Comparison of ENCODE assay signal across 9 mouse cellular contexts in the genomic region with DNA sequence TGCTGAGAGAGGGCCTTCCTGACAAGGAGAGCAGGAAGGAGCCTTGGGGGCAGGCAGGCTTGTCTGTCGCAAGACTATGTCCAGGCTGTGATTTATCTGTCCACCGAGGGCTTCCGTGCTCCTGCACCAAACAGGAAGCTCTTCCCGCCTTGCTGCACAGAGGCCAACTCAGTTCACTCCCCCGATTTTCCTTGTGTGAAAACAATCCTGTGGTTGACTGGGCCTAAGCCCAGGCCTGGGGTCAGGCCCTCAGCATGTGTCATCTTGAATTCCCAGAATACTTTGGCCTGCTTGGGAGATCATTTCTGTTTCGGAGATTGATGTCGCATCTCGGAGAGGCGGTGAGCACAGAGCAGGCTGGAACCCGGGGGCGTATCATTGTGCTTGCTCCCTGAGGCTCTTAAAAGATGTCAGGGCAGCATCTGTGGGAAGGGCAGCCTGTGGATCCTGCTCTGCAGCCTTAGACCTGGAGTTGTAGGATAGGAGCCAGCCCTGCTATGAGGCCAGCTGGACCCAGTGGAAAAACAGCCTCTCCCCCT. TPM values are rescaled to one million over a fixed set of nuclear protein-coding genes. Genes with fewer than 3 reads are reported as not detected.
DNase-seq lines count a peak whose midpoint lies in the region; ATAC-seq lines count a peak whose summit lies in the region.
"Had no signal": no experiment of that assay in that cellular context is flagged by ENCODE, and none has a peak within 500 bp of the region (broad histone marks: within the 10 kb centered on the region; RNA-seq: fewer than 3 reads in every experiment).

No protein-coding gene starts in this region.

- no peak overlapping the region for H3K4me2 ChIP-seq in forebrain, embryonic 11.5 days (ENCODE audit: low read depth, low read length, severe bottlenecking)
- H3K4me2 ChIP-seq in forebrain, embryonic 13.5 days, result no peak overlapping the region

- intact Hi-C loops in heart, postnatal 25 days (cut with DNase I), result loop anchor here (2.0 kb wide), 3 partner anchors 23 to 35 kb away; no protein-coding TSS in a partner anchor

- ATAC-seq in forebrain, embryonic 11.5 days (replicated peaks; ENCODE audit: low FRiP score), result no peak
- no peak for ATAC-seq in forebrain, embryonic 13.5 days

- no peaks in the 10 kb centered on the region for H3K27me3 ChIP-seq in forebrain, embryonic 10.5 days (ENCODE audit: poor library complexity, severe bottlenecking)
- no peaks in the 10 kb centered on the region for H3K27me3 ChIP-seq in forebrain, embryonic 11.5 days (ENCODE audit: control insufficient read depth, insufficient read depth, low read length)
- no peaks in the 10 kb centered on the region for H3K27me3 ChIP-seq in forebrain, embryonic 13.5 days
- no peaks in the 10 kb centered on the region for H3K27me3 ChIP-seq in limb, embryonic 10.5 days (ENCODE audit: low read depth, poor library complexity, severe bottlenecking)

- no peak for DNase-seq in forebrain, embryonic 10.5 days (ENCODE audit: extremely low spot score, low spot score)
- DNase-seq in forebrain, embryonic 11.5 days (ENCODE audit: low spot score), result no peak
- peak; percentile 80 for DNase-seq in heart, postnatal 25 days (ENCODE audit: low spot score)
- no peak for DNase-seq in limb, embryonic 10.5 days (ENCODE audit: low spot score)
- DNase-seq in neural tube, embryonic 10.5 days (ENCODE audit: extremely low spot score, low spot score), result peak; percentile 59
- no peak for DNase-seq in layer of hippocampus, adult 9-10 months (ENCODE audit: low spot score)
- no peak for DNase-seq in layer of hippocampus, postnatal 36 days

- peaks cover 28% of the 10 kb centered on the region for H3K36me3 ChIP-seq in forebrain, embryonic 10.5 days (replicated peaks)
- no peaks in the 10 kb centered on the region; the same call in 1 of the 2 replicates for H3K36me3 ChIP-seq in forebrain, embryonic 11.5 days (ENCODE audit: control insufficient read depth, insufficient read depth, low read length)
- H3K36me3 ChIP-seq in forebrain, embryonic 13.5 days (ENCODE audit: poor library complexity, severe bottlenecking), result peaks cover 36% of the 10 kb centered on the region
- H3K36me3 ChIP-seq in limb, embryonic 10.5 days, result peaks cover 9% of the 10 kb centered on the region

- no peak overlapping the region for H3K4me3 ChIP-seq in forebrain, embryonic 10.5 days
- no peak overlapping the region for H3K4me3 ChIP-seq in forebrain, embryonic 11.5 days (ENCODE audit: low read depth, low read length)
- H3K4me3 ChIP-seq in forebrain, embryonic 13.5 days, result no peak overlapping the region
- no peak overlapping the region for H3K4me3 ChIP-seq in limb, embryonic 10.5 days

- WGBS in forebrain, embryonic 10.5 days, result 68% methylated on average over 11 of the region's 11 CpGs
- WGBS in forebrain, embryonic 11.5 days, result 72% methylated on average over 11 of the region's 11 CpGs
- WGBS in forebrain, embryonic 13.5 days, result 86% methylated on average over 11 of the region's 11 CpGs
- 42% methylated on average over 11 of the region's 11 CpGs for WGBS in limb, embryonic 10.5 days

- H3K9ac ChIP-seq in forebrain, embryonic 11.5 days (ENCODE audit: low read length), result no peak overlapping the region
- no peak overlapping the region for H3K9ac ChIP-seq in forebrain, embryonic 13.5 days

- peak overlapping the region; percentile 56 for H3K27ac ChIP-seq in forebrain, embryonic 10.5 days
- H3K27ac ChIP-seq in forebrain, embryonic 11.5 days (ENCODE audit: low read depth, low read length), result no peak overlapping the region
- H3K27ac ChIP-seq in forebrain, embryonic 13.5 days, result peak overlapping the region; percentile 3; the same call in 1 of the 2 replicates
- peak overlapping the region; percentile 15; the same call in 1 of the 2 replicates for H3K27ac ChIP-seq in limb, embryonic 10.5 days

- H3K9me3 ChIP-seq in forebrain, embryonic 10.5 days, result no peaks in the 10 kb centered on the region
- H3K9me3 ChIP-seq in forebrain, embryonic 11.5 days (ENCODE audit: control insufficient read depth, low read length), result no peaks in the 10 kb centered on the region
- H3K9me3 ChIP-seq in forebrain, embryonic 13.5 days (replicated peaks), result no peaks in the 10 kb centered on the region
- H3K9me3 ChIP-seq in limb, embryonic 10.5 days (replicated peaks), result no peaks in the 10 kb centered on the region

- H3K4me1 ChIP-seq in forebrain, embryonic 10.5 days, result peaks cover 58% of the 10 kb centered on the region
- H3K4me1 ChIP-seq in forebrain, embryonic 11.5 days (replicated peaks; ENCODE audit: control insufficient read depth, insufficient read depth, low read length), result peaks cover 31% of the 10 kb centered on the region
- H3K4me1 ChIP-seq in forebrain, embryonic 13.5 days, result peaks cover 60% of the 10 kb centered on the region
- H3K4me1 ChIP-seq in limb, embryonic 10.5 days, result peaks cover 47% of the 10 kb centered on the region

RNA-seq across cellular contexts. Expression of a gene that starts 32.6 kb away (rescaled TPM):
- polyA plus RNA-seq in forebrain, embryonic 10.5 days (2016; fragmentation: Nextera tagmentation; extraction: Ambion mirVana), result 13.9 and 16.2 TPM in 2 replicates
- polyA plus RNA-seq in forebrain, embryonic 11.5 days (2014; fragmentation: Nextera tagmentation; extraction: Ambion mirVana), result 15.5 and 16.6 TPM in 2 replicates
- polyA plus RNA-seq in forebrain, embryonic 13.5 days (2015; fragmentation: Nextera tagmentation; extraction: Ambion mirVana), result 30.1 and 31.6 TPM in 2 replicates
- total RNA-seq in heart, postnatal 25 days (2021), result 10 to 100 TPM; 30.4 to 34.7 TPM
- 13.0 and 14.1 TPM in 2 replicates for polyA plus RNA-seq in limb, embryonic 10.5 days (2016; fragmentation: Nextera tagmentation; extraction: Ambion mirVana)
- 10 to 100 TPM; 25.4 to 30.9 TPM for total RNA-seq in layer of hippocampus, postnatal 36 days (2021)

RNA-seq across cellular contexts. Expression of a gene that starts 56.5 kb away (rescaled TPM):
- polyA plus RNA-seq in forebrain, embryonic 10.5 days (2016; fragmentation: Nextera tagmentation; extraction: Ambion mirVana), result 2.4 and 2.6 TPM in 2 replicates
- 7.3 and 7.9 TPM in 2 replicates for polyA plus RNA-seq in forebrain, embryonic 11.5 days (2014; fragmentation: Nextera tagmentation; extraction: Ambion mirVana)
- polyA plus RNA-seq in forebrain, embryonic 13.5 days (2015; fragmentation: Nextera tagmentation; extraction: Ambion mirVana), result 6.6 and 7.1 TPM in 2 replicates
- total RNA-seq in heart, postnatal 25 days (2021), result 1 to 10 TPM; 6.6 to 7.2 TPM
- polyA plus RNA-seq in limb, embryonic 10.5 days (2016; fragmentation: Nextera tagmentation; extraction: Ambion mirVana), result 0.67 and 0.86 TPM in 2 replicates
- 1 to 10 TPM; 4.1 to 4.7 TPM for total RNA-seq in layer of hippocampus, postnatal 36 days (2021)
- total RNA-seq: CH12.LX had no signal

Comparison
In these comparisons a context has a peak if more than half of its experiments do, and no peak if none do; other contexts are left out.
1. DNase-seq: peak in heart, postnatal 25 days (single experiment) and neural tube, embryonic 10.5 days (single experiment); none in forebrain, embryonic 10.5 days (single experiment), forebrain, embryonic 11.5 days (single experiment), limb, embryonic 10.5 days (single experiment), layer of hippocampus, adult 9-10 months (single experiment) and layer of hippocampus, postnatal 36 days (0 of 2).